Mouse (Mus musculus) liver, adult 2 months (tissue): ENCODE measurements around the gene Olfml2a.

ENCODE experiments used
- CTCF ChIP-seq: fragments of 200-500 bp; IDR thresholded peaks from 2 replicates; pipeline ENCODE4 v1.5.1; 2011; ENCODE audit warnings: low read depth, low read length, control low read depth
- POLR2A ChIP-seq: fragments of 200-500 bp; IDR thresholded peaks from 2 replicates; pipeline ENCODE4 v1.6.1; 2011; ENCODE audit warnings: low read length, control low read depth; ENCODE audit not compliant: insufficient read depth; ENCODE audit errors: extremely low read depth

GRCm38 (mm10) chr2:38975941-38976805 lies 44.4 kb downstream of the Olfml2a start:
- TF ChIP-seq POLR2A (no peak), CTCF (no peak)
